Mouse (Mus musculus): Measurements from ENCODE around the gene Fmr1. TPM values are rescaled to one million over a fixed set of nuclear protein-coding genes. Genes with fewer than 3 reads are reported as not detected.

The Fmr1 gene
- polyA plus RNA-seq, 1 experiment from 2014 or later: 48.7 TPM

- H3K9me3 ChIP-seq (replicated peaks; ENCODE audit: control insufficient read depth, low read length, poor library complexity, severe bottlenecking): no peaks in the 10 kb centered on the region
- no peak within 1 kb of the TSS for H3K4me3 ChIP-seq (ENCODE audit: low read depth, low read length)
- no peak within 1 kb of the TSS for H3K27ac ChIP-seq (ENCODE audit: low read length)
- no peak for ATAC-seq
- H3K4me2 ChIP-seq (ENCODE audit: low read length): no peak within 1 kb of the TSS
- 86% methylated on average over 15 of the region's 15 CpGs for WGBS
- no peaks in the 10 kb centered on the region for H3K4me1 ChIP-seq (ENCODE audit: control insufficient read depth, insufficient read depth, low read length)
- H3K27me3 ChIP-seq (ENCODE audit: control insufficient read depth, insufficient read depth, low read depth, low read length): no peaks in the 10 kb centered on the region
- no peaks in the 10 kb centered on the region for H3K36me3 ChIP-seq (ENCODE audit: control insufficient read depth, insufficient read depth, low read length)
- no peak within 1 kb of the TSS for H3K9ac ChIP-seq (ENCODE audit: low read depth, low read length)
Observed at GRCm38 (mm10) chrX:68761606-68762005, 83.3 kb downstream of the Fmr1 start, which contains the start of gene Fmr1nb. Gene Fmr1nb, plus strand, starts transcription at chrX:68761839.

Other genes with a start within 250 kb of the Fmr1 start
- not detected in 2 replicates for gene Fmr1nb, start 83.3 kb downstream of the Fmr1 start, polyA plus RNA-seq (2015; fragmentation: Nextera tagmentation; extraction: Ambion mirVana)
- 2.6 and 3.6 TPM in 2 replicates for gene Gm14698, start 142.6 kb downstream of the Fmr1 start, polyA plus RNA-seq (2015; fragmentation: Nextera tagmentation; extraction: Ambion mirVana)
- not detected in 2 replicates for gene Gm6812, start 214.5 kb downstream of the Fmr1 start, polyA plus RNA-seq (2015; fragmentation: Nextera tagmentation; extraction: Ambion mirVana)

Data from midbrain, embryonic 16.5 days (tissue).